Mouse (Mus musculus) cerebellum, adult 2 months (tissue): ENCODE results near the gene Nrp1. TPM values are rescaled to one million over a fixed set of nuclear protein-coding genes. Genes with fewer than 3 reads are reported as not detected.

ENCODE experiments used
- DNase-seq, 2 experiments: peaks; one replicate each; pipeline ENCODE4 v3.0.0; 2021
- H3K27ac ChIP-seq: fragments of 200-500 bp; 2 replicates; pipeline ENCODE4 v1.5.1; 2012; ENCODE audit warnings: low read length, control low read depth, inconsistent platforms; ENCODE audit not compliant: insufficient read depth
- H3K27me3 ChIP-seq: fragments of 200-500 bp; 2 replicates; pipeline ENCODE4 v1.6.1; 2012; ENCODE audit warnings: inconsistent platforms, mild to moderate bottlenecking, low read length, moderate library complexity; ENCODE audit not compliant: control insufficient read depth, insufficient read depth
- H3K4me1 ChIP-seq: fragments of 200-500 bp; 2 replicates; pipeline ENCODE4 v1.6.1; 2011; ENCODE audit warnings: low read length; ENCODE audit not compliant: control insufficient read depth, insufficient read depth
- H3K4me3 ChIP-seq: fragments of 200-500 bp; replicated peaks from 2 replicates; pipeline ENCODE3; 2011; ENCODE audit warnings: mild to moderate bottlenecking, low read depth, low read length, control low read depth; ENCODE audit not compliant: insufficient read depth
- CTCF ChIP-seq: fragments of 200-500 bp; IDR thresholded peaks from 2 replicates; pipeline ENCODE4 v1.5.1; 2011; ENCODE audit warnings: low read depth, mild to moderate bottlenecking, control low read depth, low read length, moderate library complexity, borderline replicate concordance; ENCODE audit not compliant: insufficient read depth
- POLR2A ChIP-seq: fragments of 200-500 bp; IDR thresholded peaks from 2 replicates; pipeline ENCODE4 v1.6.1; 2011; ENCODE audit warnings: low read length, control low read depth, borderline replicate concordance; ENCODE audit not compliant: insufficient read depth
- WGBS: fragments of 180-500 bp; shearing (Covaris S2); methylation state at CpG from one replicate; pipeline ENCODE4 v1.1.7; 2018; 5-methylcytosine and 5-hydroxymethylcytosine counted together
- polyA plus RNA-seq: library from polyadenylated mRNA; depleted of rRNA; stranded (reverse); fragments of >200 nt; gene quantifications from 2 replicates; pipeline ENCODE4 v1.2.3, GENCODE M21; 2012

Gene Nrp1
- polyA plus RNA-seq, 1 experiment: 7.8 TPM

- H3K27me3 ChIP-seq: no peaks in the 10 kb centered on the region
- WGBS: 54% methylated on average over 10 of the region's 10 CpGs
- H3K4me3 ChIP-seq: no peak overlapping the region
- TF ChIP-seq CTCF (no peak), POLR2A (no peak)
- no peak for DNase-seq
- no peaks in the 10 kb centered on the region for H3K4me1 ChIP-seq
- H3K27ac ChIP-seq: no peak overlapping the region
Measured at GRCm38 (mm10) chr8:128487966-128488931, 129.8 kb downstream of the Nrp1 start.

DNA sequence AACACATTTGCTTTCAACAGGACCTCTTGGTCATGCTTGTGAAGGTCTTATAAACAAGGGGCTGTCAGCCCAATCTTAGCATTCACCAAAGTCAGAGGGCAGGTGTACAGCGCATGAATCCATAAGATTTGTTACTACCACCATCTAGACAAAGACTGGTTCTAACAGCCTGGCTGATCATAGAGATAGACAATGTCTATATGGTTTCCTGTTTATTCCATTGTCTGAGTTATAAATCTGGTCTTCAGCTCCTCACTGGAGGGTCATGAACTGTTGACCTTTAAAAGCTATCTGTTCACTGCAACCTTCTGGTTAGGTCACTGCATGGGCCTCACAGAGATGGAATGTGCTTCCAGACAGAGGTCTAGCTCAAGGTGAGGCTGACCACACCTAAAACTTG lies 130.9 kb downstream of the Nrp1 start:
- DNase-seq: no peak
- no peaks in the 10 kb centered on the region for H3K27me3 ChIP-seq
- WGBS: 100% methylated on average over 1 of the region's 1 CpGs
- H3K27ac ChIP-seq: no peak overlapping the region
- no peak for TF ChIP-seq POLR2A
- TF ChIP-seq CTCF: no peak
- H3K4me3 ChIP-seq: no peak overlapping the region
- H3K4me1 ChIP-seq: no peaks in the 10 kb centered on the region

- no peak overlapping the region for H3K4me3 ChIP-seq
- no peak overlapping the region for H3K27ac ChIP-seq
- no peaks in the 10 kb centered on the region for H3K4me1 ChIP-seq
- H3K27me3 ChIP-seq: no peaks in the 10 kb centered on the region; the same call in 1 of the 2 replicates
- 55% methylated on average over 5 of the region's 5 CpGs for WGBS
- DNase-seq: peak; percentile 12 to 26
- peak; percentile 26; the same call in 1 of the 2 replicates for TF ChIP-seq CTCF
- no peak for TF ChIP-seq POLR2A
Measured at GRCm38 (mm10) chr8:128491126-128492067, 133.0 kb downstream of the Nrp1 start.

- TF ChIP-seq CTCF (no peak), POLR2A (no peak)
- WGBS: 96% methylated on average over 3 of the region's 3 CpGs
- no peaks in the 10 kb centered on the region; the same call in 1 of the 2 replicates for H3K27me3 ChIP-seq
- no peak overlapping the region for H3K4me3 ChIP-seq
- no peak for DNase-seq
- no peak overlapping the region for H3K27ac ChIP-seq
- no peaks in the 10 kb centered on the region for H3K4me1 ChIP-seq
Measured at GRCm38 (mm10) chr8:128493801-128494200, 135.4 kb downstream of the Nrp1 start.

- TF ChIP-seq POLR2A: no peak
- TF ChIP-seq CTCF: no peak
- no peaks in the 10 kb centered on the region for H3K4me1 ChIP-seq
- no peak overlapping the region for H3K4me3 ChIP-seq
- no peak overlapping the region for H3K27ac ChIP-seq
- H3K27me3 ChIP-seq: no peaks in the 10 kb centered on the region; the same call in 1 of the 2 replicates
- no peak for DNase-seq
- 91% methylated on average over 4 of the region's 4 CpGs for WGBS
Measured at GRCm38 (mm10) chr8:128498836-128499235, 140.4 kb downstream of the Nrp1 start.

GRCm38 (mm10) chr8:128504136-128504829 lies 145.9 kb downstream of the Nrp1 start:
- TF ChIP-seq CTCF (no peak), POLR2A (no peak)
- 89% methylated on average over 5 of the region's 5 CpGs for WGBS

GRCm38 (mm10) chr8:128505866-128506265 lies 147.5 kb downstream of the Nrp1 start:
- Histone ChIP-seq H3K4me1 (no peaks in the 10 kb centered on the region), H3K4me3 (no peak overlapping the region), H3K27ac (no peak overlapping the region), H3K27me3 (no peaks in the 10 kb centered on the region)
- DNase-seq: no peak
- TF ChIP-seq POLR2A (no peak), CTCF (no peak)

More at GRCm38 (mm10) chr8:128504136-128504829, 145.9 kb downstream of the Nrp1 start:
- H3K4me1 ChIP-seq: no peaks in the 10 kb centered on the region
- H3K27me3 ChIP-seq: no peaks in the 10 kb centered on the region
- no peak for DNase-seq
- H3K27ac ChIP-seq: no peak overlapping the region
- no peak overlapping the region for H3K4me3 ChIP-seq
